Mouse (Mus musculus) forebrain, postnatal 0 days (tissue): Measurements from ENCODE around the gene Zglp1. TPM values are rescaled to one million over a fixed set of nuclear protein-coding genes. Genes with fewer than 3 reads are reported as not detected.

Source experiments
- ATAC-seq: fragments of 200-750 bp; cut with Nextera tagmentation; 2 replicates; pipeline ENCODE4 v1.8.0; 2017; ENCODE audit warnings: mild to moderate bottlenecking, moderate library complexity
- DNase-seq: peaks from one replicate; pipeline ENCODE4 v3.0.0-alpha.2; 2015
- H3K27ac ChIP-seq: fragments of 300-500 bp; sonication (generic); 2 replicates; pipeline ENCODE4 v1.5.1; 2014; ENCODE audit warnings: low read depth, mild to moderate bottlenecking, antibody characterized with exemption, low read length, moderate library complexity, mixed read lengths
- H3K27me3 ChIP-seq: fragments of 300-500 bp; sonication (generic); 2 replicates; pipeline ENCODE4 v1.6.1; 2014; ENCODE audit warnings: mild to moderate bottlenecking, low read length, mixed read lengths; ENCODE audit not compliant: insufficient read depth
- H3K36me3 ChIP-seq: fragments of 300-500 bp; sonication (generic); 2 replicates; pipeline ENCODE4 v1.6.1; 2014; ENCODE audit warnings: mild to moderate bottlenecking, moderate library complexity; ENCODE audit not compliant: insufficient read depth
- H3K4me1 ChIP-seq: fragments of 300-500 bp; sonication (generic); 2 replicates; pipeline ENCODE4 v1.6.1; 2014; ENCODE audit warnings: antibody characterized with exemption; ENCODE audit not compliant: insufficient read depth
- H3K4me2 ChIP-seq: fragments of 300-500 bp; sonication (generic); 2 replicates; pipeline ENCODE4 v1.6.1; 2014; ENCODE audit warnings: low read depth, mild to moderate bottlenecking, moderate library complexity
- H3K4me3 ChIP-seq: fragments of 300-500 bp; sonication (generic); 2 replicates; pipeline ENCODE4 v1.5.1; 2014; ENCODE audit warnings: low read depth, low read length, mixed read lengths
- H3K9ac ChIP-seq: fragments of 300-500 bp; sonication (generic); 2 replicates; pipeline ENCODE4 v1.6.1; 2014; ENCODE audit warnings: mild to moderate bottlenecking
- H3K9me3 ChIP-seq: fragments of 300-500 bp; sonication (generic); 2 replicates; pipeline ENCODE4 v1.6.1; 2016; ENCODE audit warnings: low read length
- CTCF ChIP-seq: sonication (generic); IDR thresholded peaks from 2 replicates; pipeline ENCODE4 v1.5.1; 2016; ENCODE audit warnings: antibody characterized with exemption, control low read depth, low read depth
- WGBS: fragments of 180-500 bp; shearing (Covaris S2); extraction: QIAGEN DNeasy Blood & Tissue Kit; methylation state at CpG from one replicate; pipeline ENCODE4 v1.1.7; 2014; 5-methylcytosine and 5-hydroxymethylcytosine counted together
- microRNA counts: library from miRNA; unstranded; fragments of <30 nt; microRNA quantifications from one replicate; lab custom pipeline; 2015
- microRNA-seq, 2 experiments: library from miRNA; unstranded; fragments of <30 nt; microRNA quantifications; one replicate each; pipeline ENCODE4; 2016
- polyA plus RNA-seq: library from polyadenylated mRNA; unstranded; fragments of >200 nt; fragmentation: Nextera tagmentation; extraction: Ambion mirVana; gene quantifications from 2 replicates; pipeline ENCODE4 v1.2.1, GENCODE M21; 2015
- total RNA-seq: library from RNA; depleted of rRNA; stranded (reverse); fragments of >200 nt; gene quantifications from 2 replicates; pipeline ENCODE4 v1.2.3, GENCODE M21; 2014; rRNA removed

The Zglp1 gene
- total and polyA plus RNA-seq, 2 experiments from 2014 or later = 0.56 TPM; not detected in 1

DNA sequence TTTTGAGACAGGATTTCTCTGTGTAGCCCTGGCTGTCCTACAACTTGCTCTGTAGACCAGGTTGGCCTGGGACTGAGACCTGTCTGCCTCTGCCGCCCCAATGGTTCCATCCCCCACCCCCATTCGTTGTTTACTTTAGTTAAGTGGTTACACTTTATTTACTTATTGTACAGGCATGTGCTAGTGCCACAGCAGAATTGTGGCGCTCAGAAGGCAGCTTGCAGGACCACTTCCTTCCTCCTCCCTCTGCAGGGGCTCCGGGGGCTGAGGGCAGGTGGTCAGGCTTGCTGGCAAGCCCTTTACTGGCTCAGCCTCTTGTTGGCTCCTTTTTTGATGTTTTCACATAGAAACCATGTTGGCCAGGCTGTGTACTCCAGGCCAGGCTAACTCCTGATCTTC lies 49.7 kb downstream of the Zglp1 start:
- no peak overlapping the region for H3K4me2 ChIP-seq
- no peak overlapping the region for H3K27ac ChIP-seq
- H3K4me1 ChIP-seq = no peaks in the 10 kb centered on the region
- no peaks in the 10 kb centered on the region for H3K36me3 ChIP-seq
- peaks cover 27% of the 10 kb centered on the region for H3K27me3 ChIP-seq
- DNase-seq (no peak), ATAC-seq (no peak)
- WGBS = 42% methylated on average over 4 of the region's 4 CpGs
- no peak for TF ChIP-seq CTCF
- H3K9me3 ChIP-seq = no peaks in the 10 kb centered on the region
- no peak overlapping the region for H3K9ac ChIP-seq
- no peak overlapping the region for H3K4me3 ChIP-seq

DNA sequence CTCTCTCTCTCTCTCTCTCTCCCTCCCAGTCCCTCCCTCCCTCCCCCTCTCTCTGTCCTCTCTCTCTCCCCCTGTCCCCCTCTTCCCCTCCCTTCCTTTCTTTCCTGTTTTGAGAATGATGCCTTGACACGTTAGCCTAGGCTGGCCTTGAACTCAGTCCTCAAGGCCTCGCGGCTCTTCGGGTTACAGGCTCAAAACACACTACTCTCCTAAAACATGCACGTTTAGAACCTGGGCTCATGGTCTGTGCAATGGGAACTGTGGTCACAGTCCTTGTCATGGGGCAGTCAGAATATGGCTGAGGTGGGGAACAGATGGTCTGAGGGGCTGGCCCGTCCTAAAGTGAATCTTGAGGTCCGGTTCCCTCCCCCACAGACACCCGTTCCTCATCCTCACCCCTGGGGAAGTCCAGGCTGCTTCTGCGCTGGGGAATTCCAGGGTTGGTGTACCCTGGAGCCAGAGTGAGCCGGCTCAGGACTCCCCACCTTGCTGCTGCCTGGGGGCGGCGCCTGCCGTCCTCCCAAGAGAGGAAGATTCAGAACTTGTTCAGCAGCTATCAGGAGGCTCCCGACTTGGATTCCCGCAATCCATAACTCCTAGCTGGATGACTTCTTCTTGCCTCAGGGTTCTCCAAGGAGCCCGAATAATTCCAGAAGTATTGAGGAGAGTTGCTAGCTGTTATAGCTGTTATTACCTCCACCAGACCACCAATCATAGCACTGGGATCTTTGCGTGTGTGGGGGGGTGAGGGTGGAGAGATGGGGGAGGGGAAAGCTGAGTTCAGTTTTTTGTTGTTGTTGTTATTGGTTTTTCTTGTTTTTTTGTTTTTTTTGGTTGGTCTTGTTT lies 50.3 kb downstream of the Zglp1 start:
- 9% methylated on average over 17 of the region's 17 CpGs for WGBS
- Histone ChIP-seq H3K9me3 (no peaks in the 10 kb centered on the region), H3K4me1 (no peaks in the 10 kb centered on the region), H3K36me3 (no peaks in the 10 kb centered on the region), H3K4me2 (no peak overlapping the region), H3K27me3 (peaks cover 27% of the 10 kb centered on the region), H3K27ac (no peak overlapping the region), H3K4me3 (no peak overlapping the region; the same call in 1 of the 2 replicates), H3K9ac (no peak overlapping the region)
- ATAC-seq (no peak), DNase-seq (no peak)
- no peak for TF ChIP-seq CTCF

GRCm38 (mm10) chr9:21015571-21016130 lies 51.2 kb downstream of the Zglp1 start, which contains the start of gene Icam1:
Gene Icam1, plus strand, starts transcription at chr9:21015985.
- Histone ChIP-seq H3K36me3 (no peaks in the 10 kb centered on the region), H3K9ac (no peak within 1 kb of the TSS), H3K9me3 (no peaks in the 10 kb centered on the region), H3K27me3 (peaks cover 27% of the 10 kb centered on the region), H3K27ac (no peak within 1 kb of the TSS), H3K4me3 (no peak within 1 kb of the TSS; the same call in 1 of the 2 replicates), H3K4me1 (no peaks in the 10 kb centered on the region), H3K4me2 (peak within 1 kb of the TSS; percentile 31)
- DNase-seq (no peak), ATAC-seq (no peak)
- WGBS = under 1% methylated on average over 28 of the region's 30 CpGs
- TF ChIP-seq CTCF = no peak

- Histone ChIP-seq H3K4me1 (no peaks in the 10 kb centered on the region), H3K9me3 (no peaks in the 10 kb centered on the region), H3K4me2 (peak overlapping the region; percentile 31), H3K36me3 (no peaks in the 10 kb centered on the region), H3K27me3 (peaks cover 27% of the 10 kb centered on the region), H3K4me3 (no peak overlapping the region), H3K27ac (no peak overlapping the region), H3K9ac (no peak overlapping the region)
- no peak for ATAC-seq
- DNase-seq = no peak
- WGBS = 4% methylated on average over 29 of the region's 29 CpGs
- TF ChIP-seq CTCF = no peak
Measured at GRCm38 (mm10) chr9:21014691-21015570, 52.0 kb downstream of the Zglp1 start.

MicroRNAs within 50 kb of the gene (microRNA counts, 519-probe panel; counts per million panel counts)
- microRNA mmu-miR-1900 (lab: Ali Mortazavi, UCI) = not detected

Small RNA genes within 50 kb of the gene (microRNA-seq; reads per million reads assigned to microRNA genes)
- gene Mir1900 (0 to 0.12 reads per million in 2 experiments), gene Mir7082 (0 to 0.24 reads per million in 2 experiments)

Other genes with a start within 250 kb of the Zglp1 start
- not detected in 2 replicates for gene Rdh8, start 248.6 kb downstream of the Zglp1 start, total RNA-seq
- not detected in 2 replicates for gene Rdh8, start 248.6 kb downstream of the Zglp1 start, polyA plus RNA-seq
- 18.0 and 22.1 TPM in 2 replicates for gene A230050P20Rik, start 198.5 kb downstream of the Zglp1 start, total RNA-seq
- 5.0 and 19.6 TPM in 2 replicates for gene A230050P20Rik, start 198.5 kb downstream of the Zglp1 start, polyA plus RNA-seq
- 8.6 and 13.8 TPM in 2 replicates for gene Angptl6, start 187.4 kb downstream of the Zglp1 start, total RNA-seq
- gene Angptl6, start 187.4 kb downstream of the Zglp1 start, polyA plus RNA-seq = 16.4 and 20.6 TPM in 2 replicates
- gene Ppan, start 178.9 kb downstream of the Zglp1 start, total RNA-seq = 55.5 and 72.4 TPM in 2 replicates
- gene Ppan, start 178.9 kb downstream of the Zglp1 start, polyA plus RNA-seq = 40.7 and 43.1 TPM in 2 replicates
- 129 and 137 TPM in 2 replicates for gene Eif3g, start 168.5 kb downstream of the Zglp1 start, total RNA-seq
- 232 and 242 TPM in 2 replicates for gene Eif3g, start 168.5 kb downstream of the Zglp1 start, polyA plus RNA-seq
- gene Dnmt1, start 107.2 kb downstream of the Zglp1 start, total RNA-seq = 83.1 and 101 TPM in 2 replicates
- 36.2 and 39.9 TPM in 2 replicates for gene Dnmt1, start 107.2 kb downstream of the Zglp1 start, polyA plus RNA-seq
- gene S1pr2, start 90.3 kb downstream of the Zglp1 start, total RNA-seq = 3.7 and 4.0 TPM in 2 replicates
- gene S1pr2, start 90.3 kb downstream of the Zglp1 start, polyA plus RNA-seq = 5.1 and 5.7 TPM in 2 replicates
- 59.9 and 77.8 TPM in 2 replicates for gene Mrpl4, start 64.4 kb downstream of the Zglp1 start, total RNA-seq
- gene Mrpl4, start 64.4 kb downstream of the Zglp1 start, polyA plus RNA-seq = 101 and 111 TPM in 2 replicates
- 3.2 and 3.7 TPM in 2 replicates for gene Icam1, start 51.1 kb downstream of the Zglp1 start, total RNA-seq
- 3.1 and 3.6 TPM in 2 replicates for gene Icam1, start 51.1 kb downstream of the Zglp1 start, polyA plus RNA-seq
- gene Icam4, start 37.7 kb downstream of the Zglp1 start, total RNA-seq = not detected in 2 replicates
- gene Icam4, start 37.7 kb downstream of the Zglp1 start, polyA plus RNA-seq = not detected in 2 replicates
- gene Icam5, start 35.0 kb downstream of the Zglp1 start, total RNA-seq = 17.2 and 19.4 TPM in 2 replicates
- gene Icam5, start 35.0 kb downstream of the Zglp1 start, polyA plus RNA-seq = 8.2 and 10.3 TPM in 2 replicates
- 1.5 and 2.6 TPM in 2 replicates for gene Gm49373, start 6.0 kb upstream of the Zglp1 start, total RNA-seq
- 0.74 and 0.79 TPM in 2 replicates for gene Gm49373, start 6.0 kb upstream of the Zglp1 start, polyA plus RNA-seq
- gene Fdx1l, start 6.5 kb upstream of the Zglp1 start, total RNA-seq = 63.2 and 69.2 TPM in 2 replicates
- 79.4 and 94.9 TPM in 2 replicates for gene Fdx1l, start 6.5 kb upstream of the Zglp1 start, polyA plus RNA-seq
- gene Gm38431, start 24.9 kb upstream of the Zglp1 start, total RNA-seq = 0.43 and 3.4 TPM in 2 replicates
- 0.34 and 0.44 TPM in 2 replicates for gene Gm38431, start 24.9 kb upstream of the Zglp1 start, polyA plus RNA-seq
- 24.5 and 40.3 TPM in 2 replicates for gene Raver1, start 24.9 kb upstream of the Zglp1 start, total RNA-seq
- 23.2 and 24.3 TPM in 2 replicates for gene Raver1, start 24.9 kb upstream of the Zglp1 start, polyA plus RNA-seq
- 9.4 and 11.0 TPM in 2 replicates for gene Tyk2, start 64.2 kb upstream of the Zglp1 start, total RNA-seq
- gene Tyk2, start 64.2 kb upstream of the Zglp1 start, polyA plus RNA-seq = 3.8 and 5.0 TPM in 2 replicates
- 39.5 and 42.1 TPM in 2 replicates for gene Cdc37, start 82.9 kb upstream of the Zglp1 start, total RNA-seq
- gene Cdc37, start 82.9 kb upstream of the Zglp1 start, polyA plus RNA-seq = 186 and 191 TPM in 2 replicates
- 19.8 and 20.0 TPM in 2 replicates for gene Pde4a, start 98.6 kb upstream of the Zglp1 start, total RNA-seq
- 26.2 and 41.6 TPM in 2 replicates for gene Pde4a, start 98.6 kb upstream of the Zglp1 start, polyA plus RNA-seq
- gene Keap1, start 172.3 kb upstream of the Zglp1 start, total RNA-seq = 68.9 and 72.7 TPM in 2 replicates
- gene Keap1, start 172.3 kb upstream of the Zglp1 start, polyA plus RNA-seq = 60.0 and 67.0 TPM in 2 replicates
- gene S1pr5, start 181.3 kb upstream of the Zglp1 start, total RNA-seq = 2.7 and 2.8 TPM in 2 replicates
- gene S1pr5, start 181.3 kb upstream of the Zglp1 start, polyA plus RNA-seq = 1.9 and 2.3 TPM in 2 replicates
- gene Atg4d, start 198.2 kb upstream of the Zglp1 start, total RNA-seq = 18.7 and 19.5 TPM in 2 replicates
- 19.9 and 26.4 TPM in 2 replicates for gene Atg4d, start 198.2 kb upstream of the Zglp1 start, polyA plus RNA-seq
- gene Kri1, start 220.9 kb upstream of the Zglp1 start, total RNA-seq = 27.6 and 28.1 TPM in 2 replicates
- gene Kri1, start 220.9 kb upstream of the Zglp1 start, polyA plus RNA-seq = 7.1 and 11.9 TPM in 2 replicates
- gene Cdkn2d, start 224.3 kb upstream of the Zglp1 start, total RNA-seq = 65.1 and 69.4 TPM in 2 replicates
- gene Cdkn2d, start 224.3 kb upstream of the Zglp1 start, polyA plus RNA-seq = 104 and 118 TPM in 2 replicates
- gene Ap1m2, start 245.2 kb upstream of the Zglp1 start, total RNA-seq = 2.6 and 4.2 TPM in 2 replicates
- gene Ap1m2, start 245.2 kb upstream of the Zglp1 start, polyA plus RNA-seq = 2.4 and 2.9 TPM in 2 replicates